Mouse (Mus musculus) stomach, postnatal 0 days (tissue): ENCODE results near the gene Trak1. TPM values are rescaled to one million over a fixed set of nuclear protein-coding genes. Genes with fewer than 3 reads are reported as not detected.

Source experiments
- ATAC-seq: fragments of 200-750 bp; cut with Nextera tagmentation; 2 replicates; pipeline ENCODE4 v1.8.0; 2017; ENCODE audit not compliant: low FRiP score, low TSS enrichment
- DNase-seq: peaks from one replicate; pipeline ENCODE4 v3.0.0-alpha.2; 2016; ENCODE audit warnings: low spot score
- H3K27ac ChIP-seq: fragments of 300-500 bp; sonication (generic); replicated peaks from 2 replicates; pipeline ENCODE4 v1.5.1; 2014; ENCODE audit warnings: mild to moderate bottlenecking, control low read depth
- H3K27me3 ChIP-seq: fragments of 300-500 bp; sonication (generic); 2 replicates; pipeline ENCODE4 v1.6.1; 2014; ENCODE audit warnings: low read length; ENCODE audit not compliant: control insufficient read depth, insufficient read depth
- H3K36me3 ChIP-seq: fragments of 300-500 bp; sonication (generic); 2 replicates; pipeline ENCODE4 v1.6.1; 2014; ENCODE audit warnings: low read length, mixed read lengths; ENCODE audit not compliant: control insufficient read depth, insufficient read depth
- H3K4me1 ChIP-seq: fragments of 300-500 bp; sonication (generic); replicated peaks from 2 replicates; pipeline ENCODE4 v1.6.1; 2014; ENCODE audit warnings: antibody characterized with exemption; ENCODE audit not compliant: control insufficient read depth, insufficient read depth
- H3K4me2 ChIP-seq: fragments of 300-500 bp; sonication (generic); replicated peaks from 2 replicates; pipeline ENCODE4 v1.6.1; 2014; ENCODE audit warnings: low read depth, mild to moderate bottlenecking, control low read depth, moderate library complexity
- H3K4me3 ChIP-seq: fragments of 300-500 bp; sonication (generic); 2 replicates; pipeline ENCODE4 v1.5.1; 2014; ENCODE audit warnings: low read depth, low read length, control low read depth
- H3K9ac ChIP-seq: fragments of 300-500 bp; sonication (generic); 2 replicates; pipeline ENCODE4 v1.6.1; 2014; ENCODE audit warnings: mild to moderate bottlenecking, low read length, control low read depth, mixed read lengths
- H3K9me3 ChIP-seq: fragments of 300-500 bp; sonication (generic); 2 replicates; pipeline ENCODE4 v1.6.1; 2016; ENCODE audit warnings: low read length; ENCODE audit not compliant: control insufficient read depth
- CTCF ChIP-seq: IDR thresholded peaks from 2 replicates; pipeline ENCODE4 v1.5.1; 2016; ENCODE audit warnings: antibody characterized with exemption, low read depth, mild to moderate bottlenecking, moderate library complexity
- EP300 ChIP-seq: optimal IDR thresholded peaks from 2 replicates; pipeline ENCODE3; 2016; ENCODE audit warnings: antibody characterized with exemption
- WGBS: fragments of 180-500 bp; shearing (Covaris S2); extraction: QIAGEN DNeasy Blood & Tissue Kit; methylation state at CpG from one replicate; pipeline ENCODE4 v1.1.7; 2014; 5-methylcytosine and 5-hydroxymethylcytosine counted together
- polyA plus RNA-seq: library from polyadenylated mRNA; unstranded; fragments of >200 nt; fragmentation: Nextera tagmentation; extraction: Ambion mirVana; gene quantifications from 2 replicates; pipeline ENCODE4 v1.2.1, GENCODE M21; 2015

The Trak1 gene
- polyA plus RNA-seq, 1 experiment from 2014 or later, result 24.0 TPM

GRCm38 (mm10) chr9:121341832-121342231 lies 44.5 kb downstream of the Trak1 start:
- no peak for DNase-seq
- Histone ChIP-seq H3K9ac (no peak overlapping the region), H3K4me3 (no peak overlapping the region), H3K27ac (no peak overlapping the region), H3K4me2 (no peak overlapping the region), H3K4me1 (0 out of 2 replicates have a peak, but pooled peaks cover 2% of the 10 kb centered on the region), H3K9me3 (no peaks in the 10 kb centered on the region), H3K27me3 (no peaks in the 10 kb centered on the region), H3K36me3 (no peaks in the 10 kb centered on the region)
- no peak for TF ChIP-seq CTCF
- TF ChIP-seq EP300, result no peak
- WGBS, result 74% methylated on average over 7 of the region's 7 CpGs
- ATAC-seq, result no peak

GRCm38 (mm10) chr9:121342510-121343110 lies 45.3 kb downstream of the Trak1 start:
- DNase-seq (no peak), ATAC-seq (no peak)
- Histone ChIP-seq H3K9ac (no peak overlapping the region), H3K4me1 (0 out of 2 replicates have a peak, but pooled peaks cover 2% of the 10 kb centered on the region), H3K27me3 (no peaks in the 10 kb centered on the region), H3K4me3 (no peak overlapping the region), H3K4me2 (no peak overlapping the region), H3K36me3 (no peaks in the 10 kb centered on the region), H3K9me3 (no peaks in the 10 kb centered on the region), H3K27ac (0 out of 2 replicates have a peak overlapping the region, but pooled peaks have one; percentile 8)
- TF ChIP-seq EP300 (no peak), CTCF (no peak)
- WGBS, result 75% methylated on average over 5 of the region's 5 CpGs

GRCm38 (mm10) chr9:121343122-121343876 lies 46.0 kb downstream of the Trak1 start:
- WGBS, result 73% methylated on average over 14 of the region's 14 CpGs
- no peak for TF ChIP-seq EP300
- peak; percentile 44 for TF ChIP-seq CTCF
- Histone ChIP-seq H3K9ac (no peak overlapping the region), H3K4me3 (no peak overlapping the region), H3K36me3 (no peaks in the 10 kb centered on the region), H3K4me1 (peaks cover 3% of the 10 kb centered on the region), H3K27ac (0 out of 2 replicates have a peak overlapping the region, but pooled peaks have one; percentile 8), H3K27me3 (no peaks in the 10 kb centered on the region), H3K9me3 (no peaks in the 10 kb centered on the region), H3K4me2 (no peak overlapping the region)
- ATAC-seq (no peak), DNase-seq (no peak)

GRCm38 (mm10) chr9:121344344-121344743 lies 47.0 kb downstream of the Trak1 start:
- 44% methylated on average over 3 of the region's 3 CpGs for WGBS
- DNase-seq (no peak), ATAC-seq (no peak)
- Histone ChIP-seq H3K27me3 (no peaks in the 10 kb centered on the region), H3K9ac (no peak overlapping the region), H3K4me2 (no peak overlapping the region), H3K36me3 (no peaks in the 10 kb centered on the region), H3K27ac (no peak overlapping the region), H3K4me3 (no peak overlapping the region), H3K9me3 (no peaks in the 10 kb centered on the region), H3K4me1 (peaks cover 7% of the 10 kb centered on the region)
- TF ChIP-seq CTCF (no peak), EP300 (no peak)

GRCm38 (mm10) chr9:121345427-121346130 lies 48.3 kb downstream of the Trak1 start:
- H3K9ac ChIP-seq, result no peak overlapping the region
- H3K9me3 ChIP-seq, result no peaks in the 10 kb centered on the region
- 87% methylated on average over 15 of the region's 15 CpGs for WGBS
- H3K27ac ChIP-seq, result no peak overlapping the region
- no peak overlapping the region for H3K4me2 ChIP-seq
- DNase-seq, result no peak
- no peaks in the 10 kb centered on the region for H3K27me3 ChIP-seq
- ATAC-seq, result no peak
- no peaks in the 10 kb centered on the region for H3K36me3 ChIP-seq
- no peak overlapping the region for H3K4me3 ChIP-seq
- TF ChIP-seq EP300 (no peak), CTCF (no peak)
- peaks cover 7% of the 10 kb centered on the region for H3K4me1 ChIP-seq
